Mouse (Mus musculus): ENCODE data around the gene Lrrn2.
A peak's percentile ranks its signal among the peaks of the same experiment; 100 is the strongest.

Lrrn2 gene

GRCm38 (mm10) chr1:132880161-132881005 lies at the start of gene Lrrn2:
Gene Lrrn2, plus strand, starts transcription at chr1:132880273.
- DNase-seq, result peak; percentile 11

GRCm38 (mm10) chr1:132831963-132832362 lies 48.1 kb upstream of the Lrrn2 start:
- DNase-seq, result no peak

GRCm38 (mm10) chr1:132834037-132834436 lies 46.0 kb upstream of the Lrrn2 start:
- DNase-seq, result no peak

- no peak for DNase-seq
These were observed 43.2 kb upstream of the Lrrn2 start for GRCm38 (mm10) chr1:132836895-132837294.

GRCm38 (mm10) chr1:132837691-132838090 lies 42.4 kb upstream of the Lrrn2 start:
- no peak for DNase-seq

GRCm38 (mm10) chr1:132838371-132838770 lies 41.7 kb upstream of the Lrrn2 start:
- DNase-seq, result no peak

GRCm38 (mm10) chr1:132843612-132844011 lies 36.5 kb upstream of the Lrrn2 start:
- DNase-seq, result no peak

- DNase-seq, result no peak
These were observed 35.8 kb upstream of the Lrrn2 start for GRCm38 (mm10) chr1:132844088-132844804.

- no peak for DNase-seq
These were observed 34.3 kb upstream of the Lrrn2 start for GRCm38 (mm10) chr1:132845766-132846165.

- DNase-seq, result no peak
These were observed 29.3 kb upstream of the Lrrn2 start for GRCm38 (mm10) chr1:132850809-132851208.

- no peak for DNase-seq
These were observed 28.8 kb upstream of the Lrrn2 start for GRCm38 (mm10) chr1:132851296-132851695.

GRCm38 (mm10) chr1:132851771-132852170 lies 28.3 kb upstream of the Lrrn2 start:
- no peak for DNase-seq

- DNase-seq, result no peak
These were observed 26.8 kb upstream of the Lrrn2 start for GRCm38 (mm10) chr1:132853312-132853711.

GRCm38 (mm10) chr1:132858516-132859383 lies 21.3 kb upstream of the Lrrn2 start:
- no peak for DNase-seq

GRCm38 (mm10) chr1:132864220-132864619 lies 15.9 kb upstream of the Lrrn2 start:
- DNase-seq, result no peak

GRCm38 (mm10) chr1:132865585-132865984 lies 14.5 kb upstream of the Lrrn2 start:
- no peak for DNase-seq

- DNase-seq, result no peak
These were observed 9.7 kb upstream of the Lrrn2 start for GRCm38 (mm10) chr1:132870327-132870726.

GRCm38 (mm10) chr1:132878951-132879610 lies 992 bp upstream of the Lrrn2 start:
- DNase-seq, result no peak

GRCm38 (mm10) chr1:132879801-132880160 lies 292 bp upstream of the Lrrn2 start:
- no peak for DNase-seq

- no peak for DNase-seq
These were observed 1.1 kb downstream of the Lrrn2 start for GRCm38 (mm10) chr1:132881041-132881761.

- no peak for DNase-seq
These were observed 1.8 kb downstream of the Lrrn2 start for GRCm38 (mm10) chr1:132881836-132882235.

GRCm38 (mm10) chr1:132885701-132886100 lies 5.6 kb downstream of the Lrrn2 start:
- DNase-seq, result no peak
